Mouse (Mus musculus) intestine, embryonic 15.5 days (tissue): Measurements from ENCODE around the gene Pyroxd2. TPM values are rescaled to one million over a fixed set of nuclear protein-coding genes. Genes with fewer than 3 reads are reported as not detected.
A peak's percentile ranks its signal among the peaks of the same experiment; 100 is the strongest.
"Not testable (repeated sequence)": the region's sequence is repeated elsewhere in the genome, so short reads cannot be mapped to it uniquely, and the experiment has no call there.

Experiments used
- ATAC-seq: fragments of 200-750 bp; cut with Nextera tagmentation; 2 replicates; pipeline ENCODE4 v1.8.0; 2017; ENCODE audit warnings: moderate TSS enrichment, moderate library complexity
- H3K27ac ChIP-seq: fragments of 300-500 bp; sonication (generic); 2 replicates; pipeline ENCODE4 v1.5.1; 2015; ENCODE audit warnings: mild to moderate bottlenecking, inconsistent platforms
- H3K27me3 ChIP-seq: fragments of 300-500 bp; sonication (generic); replicated peaks from 2 replicates; pipeline ENCODE4 v1.6.1; 2015; ENCODE audit warnings: inconsistent platforms
- H3K36me3 ChIP-seq: fragments of 300-500 bp; sonication (generic); 2 replicates; pipeline ENCODE4 v1.6.1; 2015; ENCODE audit warnings: inconsistent platforms
- H3K4me1 ChIP-seq: fragments of 300-500 bp; sonication (generic); replicated peaks from 2 replicates; pipeline ENCODE4 v1.6.1; 2015; ENCODE audit warnings: inconsistent platforms
- H3K4me2 ChIP-seq: fragments of 300-500 bp; sonication (generic); replicated peaks from 2 replicates; pipeline ENCODE4 v1.6.1; 2015; ENCODE audit warnings: mild to moderate bottlenecking, inconsistent platforms
- H3K4me3 ChIP-seq: fragments of 300-500 bp; sonication (generic); replicated peaks from 2 replicates; pipeline ENCODE4 v1.5.1; 2015; ENCODE audit warnings: inconsistent platforms
- H3K9ac ChIP-seq: fragments of 300-500 bp; sonication (generic); 2 replicates; pipeline ENCODE4 v1.6.1; 2015; ENCODE audit warnings: inconsistent platforms
- H3K9me3 ChIP-seq: fragments of 300-500 bp; sonication (generic); 2 replicates; pipeline ENCODE4 v1.6.1; 2016; ENCODE audit warnings: inconsistent platforms
- WGBS: fragments of 180-500 bp; shearing (Covaris S2); methylation state at CpG from one replicate; pipeline ENCODE4 v1.1.7; 2015; 5-methylcytosine and 5-hydroxymethylcytosine counted together
- polyA plus RNA-seq: library from polyadenylated mRNA; unstranded; fragments of >200 nt; fragmentation: Nextera tagmentation; extraction: Ambion mirVana; gene quantifications from 2 replicates; pipeline ENCODE4 v1.2.1, GENCODE M21; 2015

The Pyroxd2 gene
- polyA plus RNA-seq, 1 experiment from 2014 or later = 5.9 TPM

DNA sequence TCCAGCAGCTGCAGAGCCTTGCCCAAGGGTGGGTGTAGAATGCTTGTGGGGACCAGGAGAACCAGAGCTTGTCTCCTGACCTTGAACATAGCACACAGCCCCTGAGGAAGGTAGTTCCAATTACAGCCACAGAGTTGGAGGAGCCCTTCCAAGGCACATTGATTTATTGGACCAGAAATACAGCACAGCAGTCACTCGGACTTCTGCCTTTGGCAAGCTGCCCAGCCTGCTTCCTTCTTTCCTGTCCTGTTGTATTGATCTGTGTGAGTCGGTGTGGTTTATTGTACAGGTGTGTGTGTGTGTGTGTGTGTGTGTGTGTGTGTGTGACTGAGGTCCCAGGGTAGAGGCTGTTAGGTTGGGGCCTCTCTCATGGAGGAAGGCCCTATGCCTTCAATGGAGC, 30.1 kb downstream of the Pyroxd2 start:
- WGBS = 8% methylated on average over 2 of the region's 2 CpGs
- peak; percentile 88 for ATAC-seq
- Histone ChIP-seq H3K36me3 (no peaks in the 10 kb centered on the region), H3K4me2 (no peak overlapping the region), H3K27me3 (no peaks in the 10 kb centered on the region), H3K9me3 (no peaks in the 10 kb centered on the region), H3K4me1 (peaks cover 47% of the 10 kb centered on the region), H3K9ac (no peak overlapping the region), H3K27ac (peak overlapping the region; percentile 69), H3K4me3 (no peak overlapping the region)

DNA sequence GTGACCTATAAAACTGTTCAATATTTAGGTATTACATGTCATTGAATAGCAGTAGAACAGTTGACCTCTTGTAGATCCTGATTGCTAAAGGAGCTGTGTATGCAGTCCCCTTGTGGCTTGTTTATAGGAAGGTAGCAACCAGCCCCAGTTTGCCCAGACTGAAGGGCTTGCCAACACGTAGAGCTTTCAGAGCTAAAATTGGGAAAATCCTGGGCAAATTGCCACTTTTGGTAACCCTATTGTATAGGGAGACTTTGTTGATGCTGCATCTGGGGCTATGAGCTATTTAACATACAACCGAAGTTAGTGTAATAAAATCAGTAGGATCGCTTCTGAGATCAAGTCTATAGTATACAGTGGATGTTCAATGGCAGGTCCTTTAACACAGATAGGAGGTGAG, 34.5 kb downstream of the Pyroxd2 start:
- Histone ChIP-seq H3K27me3 (no peaks in the 10 kb centered on the region), H3K27ac (no peak overlapping the region), H3K4me2 (no peak overlapping the region), H3K4me3 (no peak overlapping the region), H3K9ac (no peak overlapping the region), H3K9me3 (no peaks in the 10 kb centered on the region), H3K36me3 (no peaks in the 10 kb centered on the region), H3K4me1 (peaks cover 22% of the 10 kb centered on the region)
- 76% methylated on average over 3 of the region's 3 CpGs for WGBS
- no peak for ATAC-seq

DNA sequence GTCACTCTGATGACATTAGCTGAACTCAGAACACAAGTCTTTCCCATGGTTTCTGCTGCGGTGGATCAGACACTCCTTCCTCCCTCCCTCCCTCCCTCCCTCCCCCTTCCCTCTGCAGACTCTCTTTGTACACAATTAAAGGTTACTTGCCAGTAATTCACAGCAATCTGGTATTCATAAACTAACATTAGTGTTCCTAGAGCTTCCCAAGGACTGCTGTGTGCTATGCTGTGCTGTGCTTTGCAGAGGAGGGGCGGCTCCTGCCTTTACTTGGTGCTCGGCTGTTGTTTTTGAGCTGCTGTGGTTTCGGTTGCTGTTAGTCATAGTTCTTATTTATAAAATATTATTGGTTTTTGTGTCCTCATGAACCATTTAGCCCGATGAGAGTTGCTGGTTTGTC, 34.9 kb downstream of the Pyroxd2 start:
- no peaks in the 10 kb centered on the region for H3K36me3 ChIP-seq

DNA sequence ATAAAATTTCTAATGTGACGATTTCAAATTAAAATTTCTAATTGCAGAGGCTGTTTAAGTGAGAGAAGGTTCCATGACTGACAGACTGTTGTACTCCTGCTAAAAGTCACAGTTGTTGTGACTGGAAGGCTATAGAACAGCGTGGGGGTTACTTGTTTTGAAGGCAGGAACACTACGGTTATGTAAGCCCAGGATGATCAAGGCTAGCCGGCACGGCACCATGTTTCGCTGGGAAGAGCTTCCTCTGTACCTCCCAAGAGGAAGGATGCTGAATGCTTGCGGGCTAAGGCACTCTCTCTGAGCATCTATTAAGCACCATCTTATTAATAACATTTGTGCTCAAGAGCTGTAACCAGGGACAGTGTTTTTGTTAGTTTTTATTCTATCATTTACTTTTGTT, 36.1 kb downstream of the Pyroxd2 start:
- WGBS = 70% methylated on average over 7 of the region's 7 CpGs

More for the DNA sequence above, 34.9 kb downstream of the Pyroxd2 start:
- Histone ChIP-seq H3K4me3 (no peak overlapping the region), H3K4me1 (peaks cover 19% of the 10 kb centered on the region), H3K27me3 (no peaks in the 10 kb centered on the region), H3K27ac (no peak overlapping the region), H3K9me3 (no peaks in the 10 kb centered on the region), H3K4me2 (no peak overlapping the region), H3K9ac (no peak overlapping the region)
- WGBS = 63% methylated on average over 5 of the region's 5 CpGs
- no peak for ATAC-seq

DNA sequence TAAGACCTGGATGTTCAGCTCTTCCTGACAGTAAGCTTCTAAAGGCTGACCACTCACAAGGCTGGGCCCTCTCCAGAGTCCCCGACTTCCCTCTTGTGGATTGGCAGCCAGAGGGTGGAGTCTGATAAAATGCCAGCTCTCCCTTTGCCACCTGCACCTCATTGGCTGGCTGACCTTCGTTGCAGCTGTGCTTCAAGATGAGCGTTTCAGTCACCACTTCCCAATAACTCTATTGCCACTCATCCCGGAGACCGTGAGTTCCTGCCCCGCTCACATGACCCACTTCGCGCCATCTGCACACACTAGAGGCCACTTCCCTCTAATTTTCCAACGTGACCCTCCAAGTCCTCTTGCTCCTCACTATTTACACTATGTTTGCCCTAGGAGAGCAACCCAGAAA, 38.8 kb downstream of the Pyroxd2 start:
- no peak overlapping the region for H3K9ac ChIP-seq
- 77% methylated on average over 9 of the region's 9 CpGs for WGBS
- H3K27ac ChIP-seq = no peak overlapping the region
- H3K9me3 ChIP-seq = no peaks in the 10 kb centered on the region
- 0 out of 2 replicates have a peak, but pooled peaks cover 2% of the 10 kb centered on the region for H3K4me1 ChIP-seq
- no peak for ATAC-seq
- H3K36me3 ChIP-seq = no peaks in the 10 kb centered on the region
- H3K27me3 ChIP-seq = no peaks in the 10 kb centered on the region
- no peak overlapping the region for H3K4me2 ChIP-seq
- H3K4me3 ChIP-seq = no peak overlapping the region

More for the DNA sequence above, 36.1 kb downstream of the Pyroxd2 start:
- Histone ChIP-seq H3K9me3 (no peaks in the 10 kb centered on the region), H3K27ac (no peak overlapping the region), H3K36me3 (no peaks in the 10 kb centered on the region), H3K27me3 (no peaks in the 10 kb centered on the region), H3K9ac (no peak overlapping the region), H3K4me1 (peaks cover 11% of the 10 kb centered on the region), H3K4me3 (no peak overlapping the region), H3K4me2 (no peak overlapping the region)
- no peak for ATAC-seq

DNA sequence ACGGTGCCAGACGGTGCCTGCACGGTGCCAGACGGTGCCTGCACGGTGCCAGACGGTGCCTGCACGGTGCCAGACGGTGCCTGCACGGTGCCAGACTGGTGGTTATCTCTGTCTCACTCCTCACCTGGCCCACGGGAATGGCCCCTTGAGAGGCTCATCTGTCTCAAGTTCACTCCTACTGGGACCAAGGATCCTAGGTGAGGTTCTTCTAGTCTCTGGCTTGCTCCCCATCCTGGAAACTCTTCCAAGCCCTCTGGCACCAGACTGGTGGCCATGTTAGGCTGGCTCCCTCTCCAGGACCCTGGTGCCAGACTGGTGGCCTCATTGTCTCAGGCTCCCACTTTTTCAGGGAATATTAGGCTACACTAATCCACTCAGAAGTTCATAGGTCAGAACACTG, 53.1 kb downstream of the Pyroxd2 start:
- Histone ChIP-seq H3K9ac (no peak overlapping the region), H3K4me1 (no peaks in the 10 kb centered on the region), H3K36me3 (no peaks in the 10 kb centered on the region), H3K9me3 (no peaks in the 10 kb centered on the region), H3K27ac (no peak overlapping the region), H3K4me3 (no peak overlapping the region), H3K4me2 (no peak overlapping the region), H3K27me3 (no peaks in the 10 kb centered on the region)
- no peak for ATAC-seq
- 86% methylated on average over 9 of the region's 10 CpGs for WGBS

DNA sequence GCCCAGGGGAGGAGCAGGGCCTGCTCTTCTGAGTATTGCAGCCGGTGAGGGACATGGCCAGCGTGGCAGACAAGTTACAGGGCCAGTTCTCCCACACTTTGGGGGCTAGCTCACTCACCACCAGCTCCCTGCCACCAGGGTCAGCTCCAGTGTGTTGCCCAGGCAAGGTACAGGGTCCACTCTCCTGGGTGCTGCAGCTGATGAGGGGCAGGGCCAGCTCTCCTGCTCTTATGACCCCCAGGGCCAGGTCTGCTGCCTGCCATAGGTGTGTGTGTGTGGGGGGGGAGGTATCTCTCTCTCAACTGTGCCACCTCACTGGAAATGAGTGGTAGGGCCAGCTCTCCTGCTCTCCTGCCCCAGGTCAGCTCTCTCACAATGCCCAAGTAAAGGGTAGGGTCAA, 54.0 kb downstream of the Pyroxd2 start:
- Histone ChIP-seq H3K36me3 (no peaks in the 10 kb centered on the region), H3K9me3 (no peaks in the 10 kb centered on the region), H3K4me3 (no peak overlapping the region), H3K4me1 (no peaks in the 10 kb centered on the region), H3K9ac (no peak overlapping the region), H3K4me2 (no peak overlapping the region), H3K27me3 (no peaks in the 10 kb centered on the region), H3K27ac (no peak overlapping the region)
- no peak for ATAC-seq
- WGBS = 89% methylated on average over 2 of the region's 2 CpGs

DNA sequence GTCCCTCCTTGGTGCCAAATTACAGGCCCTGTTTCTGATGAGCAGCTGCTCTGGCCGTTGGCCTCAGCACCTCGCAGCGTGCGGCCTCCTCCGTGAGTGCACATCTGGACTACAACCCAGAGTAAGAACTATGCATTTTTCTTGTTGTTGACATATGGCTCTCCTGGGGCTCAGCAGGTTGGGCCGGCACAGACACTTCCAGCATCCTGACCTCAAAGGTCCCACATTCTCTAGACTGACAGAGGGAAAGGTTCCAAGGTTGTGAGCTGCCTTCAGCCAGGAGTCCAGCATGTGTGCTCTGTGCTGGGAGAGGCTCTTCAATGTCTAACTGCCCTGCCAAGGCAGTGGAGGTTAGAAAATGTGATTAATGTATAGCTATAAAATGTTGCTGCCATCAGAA, 55.2 kb downstream of the Pyroxd2 start:
- no peaks in the 10 kb centered on the region for H3K4me1 ChIP-seq
- H3K27me3 ChIP-seq = no peaks in the 10 kb centered on the region
- ATAC-seq = no peak
- no peaks in the 10 kb centered on the region for H3K36me3 ChIP-seq
- no peak overlapping the region for H3K9ac ChIP-seq
- H3K27ac ChIP-seq = no peak overlapping the region
- H3K4me2 ChIP-seq = no peak overlapping the region
- no peak overlapping the region for H3K4me3 ChIP-seq
- 46% methylated on average over 6 of the region's 6 CpGs for WGBS
- no peaks in the 10 kb centered on the region for H3K9me3 ChIP-seq

DNA sequence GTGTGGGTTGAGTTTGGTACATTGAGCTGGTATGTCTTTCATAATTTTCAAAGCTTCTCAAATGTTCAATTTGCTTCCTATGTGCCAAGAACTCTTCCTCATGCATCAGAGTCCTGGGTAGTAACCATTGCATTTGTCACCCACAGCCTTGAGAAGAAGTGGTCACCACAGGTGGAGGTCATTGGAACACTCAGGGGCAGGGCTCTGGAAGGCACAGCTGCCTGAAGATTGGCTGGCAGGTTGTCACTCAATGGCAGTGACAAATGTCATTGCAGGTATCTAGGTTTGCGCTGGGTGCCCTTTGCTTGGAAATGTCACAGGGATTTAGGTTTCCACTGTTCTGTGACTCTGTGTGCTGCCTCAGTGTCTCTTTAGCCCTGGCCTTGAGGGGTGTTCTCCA, 62.3 kb downstream of the Pyroxd2 start:
- Histone ChIP-seq H3K9me3 (no peaks in the 10 kb centered on the region), H3K4me1 (no peaks in the 10 kb centered on the region), H3K27me3 (no peaks in the 10 kb centered on the region), H3K9ac (no peak overlapping the region), H3K36me3 (no peaks in the 10 kb centered on the region), H3K4me2 (no peak overlapping the region), H3K4me3 (no peak overlapping the region), H3K27ac (no peak overlapping the region)
- no peak for ATAC-seq
- WGBS = 92% methylated on average over 1 of the region's 1 CpGs

DNA sequence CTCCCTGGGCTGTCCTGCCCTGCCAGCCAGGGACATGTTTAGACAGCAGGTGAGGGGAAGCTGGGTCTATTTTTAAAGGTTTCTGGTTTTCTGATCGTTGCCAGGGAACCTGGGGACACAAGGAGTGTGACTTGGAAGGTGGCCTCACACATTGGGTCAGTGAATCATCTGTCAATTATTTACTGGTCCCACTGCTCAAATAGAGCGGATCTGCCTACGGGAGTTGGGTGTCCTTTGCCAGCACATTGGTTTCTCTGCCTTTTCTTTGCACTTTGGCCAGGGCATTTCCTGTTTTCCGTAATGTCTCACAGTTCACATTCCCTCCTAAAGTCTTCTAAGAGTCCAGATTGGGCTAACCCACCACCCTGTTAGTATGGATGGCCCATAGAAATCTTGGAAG, 62.8 kb downstream of the Pyroxd2 start:
- ATAC-seq = no peak
- no peak overlapping the region for H3K27ac ChIP-seq
- H3K4me3 ChIP-seq = no peak overlapping the region
- no peaks in the 10 kb centered on the region for H3K36me3 ChIP-seq
- H3K9ac ChIP-seq = no peak overlapping the region
- no peaks in the 10 kb centered on the region for H3K9me3 ChIP-seq
- WGBS = 49% methylated on average over 4 of the region's 4 CpGs
- no peaks in the 10 kb centered on the region for H3K27me3 ChIP-seq
- H3K4me1 ChIP-seq = no peaks in the 10 kb centered on the region
- H3K4me2 ChIP-seq = no peak overlapping the region

DNA sequence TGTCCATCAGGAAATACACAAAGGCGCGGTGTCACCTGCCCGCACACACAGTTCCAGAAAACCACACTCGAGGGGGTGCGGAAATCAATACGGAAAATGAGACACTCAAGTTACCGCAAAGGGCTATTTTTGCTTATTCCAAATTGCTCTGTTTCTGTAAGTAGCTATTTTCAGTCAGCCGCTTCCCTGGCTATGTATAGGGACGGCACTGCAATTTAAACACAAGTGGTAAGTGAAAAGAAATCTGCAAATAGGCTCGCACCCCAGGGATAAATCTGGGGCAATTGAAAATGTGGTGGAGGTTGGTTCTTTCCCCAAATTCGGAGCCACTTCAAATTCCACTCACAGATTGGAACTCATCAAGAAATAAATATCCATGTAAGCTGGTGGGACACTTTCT, 63.3 kb downstream of the Pyroxd2 start:
- Histone ChIP-seq H3K9ac (no peak overlapping the region), H3K9me3 (no peaks in the 10 kb centered on the region), H3K27me3 (no peaks in the 10 kb centered on the region), H3K27ac (no peak overlapping the region), H3K36me3 (no peaks in the 10 kb centered on the region), H3K4me3 (no peak overlapping the region), H3K4me1 (no peaks in the 10 kb centered on the region), H3K4me2 (no peak overlapping the region)
- 82% methylated on average over 11 of the region's 11 CpGs for WGBS
- ATAC-seq = no peak

DNA sequence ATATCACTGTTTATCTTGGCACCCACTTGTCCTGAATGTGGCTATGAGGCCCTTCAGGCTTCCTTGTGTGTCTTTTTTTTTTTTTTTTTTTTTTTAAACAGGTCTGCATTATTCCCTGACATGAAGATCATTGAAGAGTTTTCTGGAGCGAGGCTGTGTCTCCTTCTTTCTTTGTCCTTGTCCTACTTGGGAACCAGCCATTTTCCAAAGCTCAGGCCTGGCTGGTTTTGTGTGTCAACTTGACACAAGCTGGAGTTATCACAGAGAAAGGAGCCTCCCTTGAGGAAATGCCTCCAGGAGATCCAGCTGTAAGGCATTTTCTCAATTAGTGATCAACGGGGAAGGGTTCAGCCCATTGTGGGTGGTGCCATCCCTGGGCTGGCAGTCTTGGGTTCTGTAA, 69.8 kb downstream of the Pyroxd2 start:
- WGBS = 74% methylated on average over 2 of the region's 2 CpGs
- H3K9me3 ChIP-seq, H3K27ac ChIP-seq, H3K4me1 ChIP-seq, H3K4me3 ChIP-seq, H3K9ac ChIP-seq, H3K27me3 ChIP-seq, ATAC-seq, H3K36me3 ChIP-seq, H3K4me2 ChIP-seq: not testable (repeated sequence)

DNA sequence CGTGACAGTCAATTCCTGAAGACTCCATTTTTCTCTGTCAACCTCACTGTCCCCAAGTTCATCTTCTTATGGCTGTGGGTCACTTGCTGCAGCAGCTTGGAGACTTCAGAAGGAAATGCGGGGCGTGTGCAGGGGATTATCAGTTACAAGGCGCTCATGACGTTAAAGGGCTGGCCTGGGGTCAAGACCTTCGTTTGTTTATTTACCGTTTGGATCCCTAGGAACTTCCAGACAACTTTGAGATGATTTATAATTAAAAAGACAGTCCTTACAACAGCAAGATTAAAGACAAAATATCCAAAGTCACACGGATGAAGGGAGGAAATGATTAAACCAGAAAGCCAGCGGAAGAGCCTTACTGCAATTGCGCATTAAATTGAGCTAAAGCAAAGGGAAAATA, 74.4 kb downstream of the Pyroxd2 start:
- Histone ChIP-seq H3K4me2 (no peak overlapping the region), H3K27me3 (no peaks in the 10 kb centered on the region), H3K4me3 (no peak overlapping the region), H3K4me1 (no peaks in the 10 kb centered on the region), H3K27ac (no peak overlapping the region), H3K9me3 (no peaks in the 10 kb centered on the region), H3K9ac (no peak overlapping the region), H3K36me3 (no peaks in the 10 kb centered on the region)
- WGBS = 49% methylated on average over 10 of the region's 10 CpGs
- no peak for ATAC-seq

DNA sequence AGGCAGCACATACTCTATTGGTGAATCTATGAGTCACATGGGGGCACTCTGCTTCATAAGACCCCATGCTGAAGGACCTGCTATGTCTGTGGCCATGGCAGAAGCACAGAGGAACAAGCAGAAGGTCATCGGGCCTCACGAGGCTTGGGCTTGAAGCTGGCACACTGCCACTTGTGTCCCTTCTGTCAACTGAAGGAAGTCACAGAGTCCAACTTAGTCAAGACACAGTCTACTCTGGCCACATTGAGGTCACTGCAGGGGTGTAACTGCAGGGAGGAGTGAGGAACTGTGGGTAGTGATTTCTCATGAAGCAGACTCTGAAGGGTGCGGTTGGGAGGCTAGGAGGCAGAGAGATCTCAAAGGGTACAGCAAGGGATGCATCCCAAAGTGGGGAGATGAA, 75.1 kb downstream of the Pyroxd2 start:
- H3K27me3 ChIP-seq = no peaks in the 10 kb centered on the region
- 91% methylated on average over 3 of the region's 3 CpGs for WGBS
- H3K9me3 ChIP-seq = no peaks in the 10 kb centered on the region
- no peak for ATAC-seq
- no peak overlapping the region for H3K4me3 ChIP-seq
- no peak overlapping the region for H3K9ac ChIP-seq
- H3K4me2 ChIP-seq = no peak overlapping the region
- no peaks in the 10 kb centered on the region for H3K4me1 ChIP-seq
- H3K27ac ChIP-seq = no peak overlapping the region
- H3K36me3 ChIP-seq = no peaks in the 10 kb centered on the region
